Mouse (Mus musculus) forebrain, embryonic 12.5 days (tissue): ENCODE results near the gene Hmox2. TPM values are rescaled to one million over a fixed set of nuclear protein-coding genes. Genes with fewer than 3 reads are reported as not detected.
"Not testable (repeated sequence)": the region's sequence is repeated elsewhere in the genome, so short reads cannot be mapped to it uniquely, and the experiment has no call there.

Experiments
- ATAC-seq: fragments of 200-750 bp; cut with Nextera tagmentation; 2 replicates; pipeline ENCODE4 v1.8.0; 2017; ENCODE audit warnings: moderate TSS enrichment; ENCODE audit not compliant: low FRiP score
- H3K27ac ChIP-seq: fragments of 300-500 bp; sonication (generic); 2 replicates; pipeline ENCODE4 v1.5.1; 2016; ENCODE audit warnings: mild to moderate bottlenecking
- H3K27me3 ChIP-seq: fragments of 300-500 bp; sonication (generic); 2 replicates; pipeline ENCODE4 v1.6.1; 2016; ENCODE audit warnings: mild to moderate bottlenecking
- H3K36me3 ChIP-seq: fragments of 300-500 bp; sonication (generic); replicated peaks from 2 replicates; pipeline ENCODE4 v1.6.1; 2016; ENCODE audit warnings: mild to moderate bottlenecking
- H3K4me1 ChIP-seq: fragments of 300-500 bp; sonication (generic); 2 replicates; pipeline ENCODE4 v1.6.1; 2016
- H3K4me2 ChIP-seq: fragments of 300-500 bp; sonication (generic); 2 replicates; pipeline ENCODE4 v1.6.1; 2016; ENCODE audit warnings: mild to moderate bottlenecking, moderate library complexity
- H3K4me3 ChIP-seq: fragments of 300-500 bp; sonication (generic); replicated peaks from 2 replicates; pipeline ENCODE4 v1.5.1; 2016; ENCODE audit warnings: mild to moderate bottlenecking
- H3K9ac ChIP-seq: fragments of 300-500 bp; sonication (generic); 2 replicates; pipeline ENCODE4 v1.6.1; 2016; ENCODE audit warnings: mild to moderate bottlenecking
- H3K9me3 ChIP-seq: fragments of 300-500 bp; sonication (generic); 2 replicates; pipeline ENCODE4 v1.6.1; 2016
- WGBS: fragments of 180-500 bp; shearing (Covaris S2); methylation state at CpG from one replicate; pipeline ENCODE4 v1.1.7; 2016; 5-methylcytosine and 5-hydroxymethylcytosine counted together
- polyA plus RNA-seq: library from polyadenylated mRNA; unstranded; fragments of >200 nt; fragmentation: Nextera tagmentation; extraction: Ambion mirVana; gene quantifications from 2 replicates; pipeline ENCODE4 v1.2.1, GENCODE M21; 2016

The Hmox2 gene
- polyA plus RNA-seq = 70.7 and 73.5 TPM in 2 replicates

GRCm38 (mm10) chr16:4725780-4726527 is at the start of gene Hmox2:
Gene Hmox2, plus strand, starts transcription at chr16:4726361.
- Histone ChIP-seq H3K4me3 (peak within 1 kb of the TSS; percentile 85), H3K9me3 (no peaks in the 10 kb centered on the region), H3K4me2 (peak within 1 kb of the TSS; percentile 92), H3K27me3 (peaks cover 5% of the 10 kb centered on the region; the same call in 1 of the 2 replicates), H3K36me3 (no peaks in the 10 kb centered on the region), H3K9ac (peak within 1 kb of the TSS; percentile 85), H3K27ac (peak within 1 kb of the TSS; percentile 76), H3K4me1 (peaks cover 12% of the 10 kb centered on the region)
- peak; percentile 97 for ATAC-seq
- WGBS = 6% methylated on average over 35 of the region's 35 CpGs

GRCm38 (mm10) chr16:4676836-4677235 is 49.3 kb upstream of the Hmox2 start:
- no peaks in the 10 kb centered on the region for H3K9me3 ChIP-seq
- 90% methylated on average over 5 of the region's 5 CpGs for WGBS
- no peak overlapping the region for H3K4me2 ChIP-seq
- no peak overlapping the region for H3K9ac ChIP-seq
- peaks cover 14% of the 10 kb centered on the region for H3K4me1 ChIP-seq
- no peak for ATAC-seq
- no peak overlapping the region for H3K27ac ChIP-seq
- no peak overlapping the region for H3K4me3 ChIP-seq
- 0 out of 2 replicates have a peak, but pooled peaks cover 7% of the 10 kb centered on the region for H3K36me3 ChIP-seq
- no peaks in the 10 kb centered on the region for H3K27me3 ChIP-seq

GRCm38 (mm10) chr16:4678080-4678479 is 48.1 kb upstream of the Hmox2 start:
- no peak overlapping the region for H3K4me3 ChIP-seq

GRCm38 (mm10) chr16:4679121-4680018 is 46.8 kb upstream of the Hmox2 start, which contains the start of gene Coro7:
Gene Coro7, minus strand, starts transcription at chr16:4679777.
- H3K9ac ChIP-seq = peak within 1 kb of the TSS; percentile 58
- H3K4me2 ChIP-seq = peak within 1 kb of the TSS; percentile 90

More at GRCm38 (mm10) chr16:4678080-4678479, 48.1 kb upstream of the Hmox2 start:
- no peaks in the 10 kb centered on the region for H3K9me3 ChIP-seq
- H3K4me2 ChIP-seq = 0 out of 2 replicates have a peak overlapping the region, but pooled peaks have one; percentile 90
- 83% methylated on average over 5 of the region's 5 CpGs for WGBS
- H3K36me3 ChIP-seq = 0 out of 2 replicates have a peak, but pooled peaks cover 7% of the 10 kb centered on the region
- peaks cover 15% of the 10 kb centered on the region for H3K4me1 ChIP-seq
- H3K27me3 ChIP-seq = no peaks in the 10 kb centered on the region
- ATAC-seq = no peak
- no peak overlapping the region for H3K9ac ChIP-seq
- no peak overlapping the region for H3K27ac ChIP-seq

GRCm38 (mm10) chr16:4680922-4681455 is 45.2 kb upstream of the Hmox2 start:
- H3K27ac ChIP-seq, H3K9me3 ChIP-seq, H3K4me2 ChIP-seq, H3K9ac ChIP-seq, H3K4me3 ChIP-seq, H3K36me3 ChIP-seq, ATAC-seq, H3K27me3 ChIP-seq: not testable (repeated sequence)
- WGBS = 83% methylated on average over 3 of the region's 3 CpGs
- peaks cover 28% of the 10 kb centered on the region for H3K4me1 ChIP-seq

More at GRCm38 (mm10) chr16:4679121-4680018, 46.8 kb upstream of the Hmox2 start, which contains the start of gene Coro7:
- Histone ChIP-seq H3K4me1 (peaks cover 19% of the 10 kb centered on the region), H3K27me3 (no peaks in the 10 kb centered on the region), H3K9me3 (no peaks in the 10 kb centered on the region), H3K36me3 (0 out of 2 replicates have a peak, but pooled peaks cover 7% of the 10 kb centered on the region), H3K27ac (no peak within 1 kb of the TSS), H3K4me3 (peak within 1 kb of the TSS; percentile 67)
- WGBS = under 1% methylated on average over 47 of the region's 47 CpGs
- ATAC-seq = peak; percentile 93

- Histone ChIP-seq H3K9me3 (no peaks in the 10 kb centered on the region), H3K27ac (no peak overlapping the region), H3K4me1 (peaks cover 28% of the 10 kb centered on the region), H3K9ac (no peak overlapping the region), H3K4me2 (peak overlapping the region; percentile 94), H3K36me3 (peaks cover 8% of the 10 kb centered on the region), H3K4me3 (no peak overlapping the region; the same call in 1 of the 2 replicates), H3K27me3 (no peaks in the 10 kb centered on the region)
- WGBS = 84% methylated on average over 4 of the region's 4 CpGs
- no peak for ATAC-seq
Measured at GRCm38 (mm10) chr16:4682628-4683179, 43.5 kb upstream of the Hmox2 start.

GRCm38 (mm10) chr16:4683193-4683580 is 43.0 kb upstream of the Hmox2 start:
- Histone ChIP-seq H3K27me3 (no peaks in the 10 kb centered on the region), H3K4me3 (peak overlapping the region; percentile 90), H3K36me3 (peaks cover 11% of the 10 kb centered on the region), H3K9me3 (no peaks in the 10 kb centered on the region), H3K9ac (peak overlapping the region; percentile 88), H3K4me1 (peaks cover 24% of the 10 kb centered on the region), H3K27ac (peak overlapping the region; percentile 78), H3K4me2 (peak overlapping the region; percentile 94)
- 33% methylated on average over 9 of the region's 9 CpGs for WGBS
- no peak for ATAC-seq

GRCm38 (mm10) chr16:4683581-4684456 is 42.3 kb upstream of the Hmox2 start:
- peak overlapping the region; percentile 88 for H3K9ac ChIP-seq
- peak overlapping the region; percentile 78 for H3K27ac ChIP-seq
- no peaks in the 10 kb centered on the region for H3K9me3 ChIP-seq
- ATAC-seq = peak; percentile 88
- H3K27me3 ChIP-seq = no peaks in the 10 kb centered on the region
- WGBS = 0% methylated on average over 54 of the region's 54 CpGs
- H3K36me3 ChIP-seq = peaks cover 15% of the 10 kb centered on the region
- peak overlapping the region; percentile 90 for H3K4me3 ChIP-seq
- H3K4me1 ChIP-seq = peaks cover 18% of the 10 kb centered on the region
- peak overlapping the region; percentile 94 for H3K4me2 ChIP-seq

- H3K27ac ChIP-seq = no peak overlapping the region
- H3K4me1 ChIP-seq = peaks cover 14% of the 10 kb centered on the region
- no peak; the same call in 1 of the 2 replicates for ATAC-seq
Measured at GRCm38 (mm10) chr16:4684457-4684791, 41.7 kb upstream of the Hmox2 start.

GRCm38 (mm10) chr16:4689371-4689770 is 36.8 kb upstream of the Hmox2 start:
- H3K9ac ChIP-seq, H3K27me3 ChIP-seq, H3K4me1 ChIP-seq, ATAC-seq, H3K4me2 ChIP-seq, H3K4me3 ChIP-seq, H3K27ac ChIP-seq, H3K9me3 ChIP-seq: not testable (repeated sequence)
- peaks cover 67% of the 10 kb centered on the region for H3K36me3 ChIP-seq
- 97% methylated on average over 4 of the region's 4 CpGs for WGBS

More at GRCm38 (mm10) chr16:4684457-4684791, 41.7 kb upstream of the Hmox2 start:
- no peaks in the 10 kb centered on the region for H3K27me3 ChIP-seq
- H3K9ac ChIP-seq = peak overlapping the region; percentile 88
- no peaks in the 10 kb centered on the region for H3K9me3 ChIP-seq
- peak overlapping the region; percentile 94 for H3K4me2 ChIP-seq
- H3K36me3 ChIP-seq = peaks cover 21% of the 10 kb centered on the region
- peak overlapping the region; percentile 90 for H3K4me3 ChIP-seq
- whole genome bisulfite sequencing = under 1% methylated on average over 9 of the region's 9 CpGs

- Histone ChIP-seq H3K4me3 (no peak overlapping the region), H3K27me3 (no peaks in the 10 kb centered on the region), H3K9me3 (no peaks in the 10 kb centered on the region), H3K4me2 (no peak overlapping the region), H3K27ac (no peak overlapping the region), H3K4me1 (no peaks in the 10 kb centered on the region), H3K36me3 (peaks cover 90% of the 10 kb centered on the region), H3K9ac (no peak overlapping the region)
- 93% methylated on average over 3 of the region's 3 CpGs for WGBS
- ATAC-seq = no peak
Measured at GRCm38 (mm10) chr16:4701211-4701610, 24.9 kb upstream of the Hmox2 start.
